Mouse (Mus musculus): Measurements from ENCODE around the gene Psmg4. TPM values are rescaled to one million over a fixed set of nuclear protein-coding genes. Genes with fewer than 3 reads are reported as not detected.
A peak's percentile ranks its signal among the peaks of the same experiment; 100 is the strongest.

Psmg4 gene
- polyA plus RNA-seq, 1 experiment from 2014 or later, result 67.2 TPM

DNA sequence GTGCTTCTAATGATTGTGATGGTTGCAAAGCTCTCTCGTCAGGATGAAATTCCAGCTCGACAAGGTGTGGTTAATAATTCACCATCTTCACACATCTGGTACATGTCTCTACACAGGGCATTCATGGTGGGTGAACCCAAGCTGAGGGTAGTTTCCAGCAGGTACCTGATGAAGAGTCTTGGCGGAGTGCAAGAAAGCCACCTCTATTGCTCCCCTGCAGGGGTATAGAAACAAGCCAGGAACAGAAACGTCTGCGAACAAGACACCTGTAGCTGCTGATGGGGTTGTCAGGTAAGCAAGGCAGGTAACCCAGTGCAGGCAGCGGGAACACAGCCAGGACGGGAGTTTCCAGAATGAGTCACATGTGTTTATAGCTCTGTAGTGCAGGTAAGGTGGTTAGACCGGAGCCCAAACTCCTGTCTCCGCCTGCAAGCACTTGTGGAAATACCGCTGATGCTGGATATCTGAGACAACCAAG, 50.0 kb downstream of the Psmg4 start:
- Histone ChIP-seq H3K4me1 (ENCODE audit: control insufficient read depth, insufficient read depth, low read length) (no peaks in the 10 kb centered on the region), H3K9ac (ENCODE audit: low read depth, low read length) (no peak overlapping the region), H3K27me3 (replicated peaks; ENCODE audit: control insufficient read depth, insufficient read depth, low read length) (no peaks in the 10 kb centered on the region), H3K4me3 (ENCODE audit: low read length) (no peak overlapping the region), H3K36me3 (ENCODE audit: control insufficient read depth, insufficient read depth, low read length) (no peaks in the 10 kb centered on the region), H3K9me3 (ENCODE audit: control insufficient read depth, low read length) (no peaks in the 10 kb centered on the region), H3K27ac (ENCODE audit: low read length) (peak overlapping the region; percentile 17; the same call in 1 of the 2 replicates), H3K4me2 (ENCODE audit: low read depth, low read length) (peak overlapping the region; percentile 41)
- 44% methylated on average over 10 of the region's 10 CpGs for WGBS
- ATAC-seq, result peak; percentile 96

- Histone ChIP-seq H3K4me3 (ENCODE audit: low read length) (no peak overlapping the region), H3K9ac (ENCODE audit: low read depth, low read length) (no peak overlapping the region), H3K4me1 (ENCODE audit: control insufficient read depth, insufficient read depth, low read length) (no peaks in the 10 kb centered on the region), H3K9me3 (ENCODE audit: control insufficient read depth, low read length) (no peaks in the 10 kb centered on the region), H3K4me2 (ENCODE audit: low read depth, low read length) (no peak overlapping the region), H3K27me3 (replicated peaks; ENCODE audit: control insufficient read depth, insufficient read depth, low read length) (no peaks in the 10 kb centered on the region), H3K27ac (ENCODE audit: low read length) (no peak overlapping the region), H3K36me3 (ENCODE audit: control insufficient read depth, insufficient read depth, low read length) (no peaks in the 10 kb centered on the region)
- no peak for ATAC-seq
- 81% methylated on average over 3 of the region's 3 CpGs for WGBS
Measured at GRCm38 (mm10) chr13:34214855-34215254, 52.1 kb downstream of the Psmg4 start.

DNA sequence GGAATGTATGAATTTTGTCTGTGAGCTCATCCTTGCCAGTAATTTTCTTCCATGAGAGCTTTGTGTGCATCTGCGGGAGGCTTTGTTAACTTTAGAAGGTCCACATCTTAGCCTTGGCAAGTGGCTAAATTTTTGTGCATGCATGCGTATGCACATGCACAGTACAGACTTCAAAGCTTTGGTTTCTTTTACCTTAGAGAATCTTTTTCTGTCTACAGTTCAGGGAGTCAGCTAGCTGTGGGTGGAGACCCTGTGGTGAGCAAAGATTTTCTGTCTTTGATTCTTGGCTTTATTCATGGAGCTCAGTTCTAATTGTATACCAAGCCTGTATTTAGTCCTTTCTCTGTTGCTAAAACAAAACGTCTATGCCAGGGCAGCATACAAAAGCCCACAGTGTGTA, 56.0 kb downstream of the Psmg4 start:
- Histone ChIP-seq H3K9ac (ENCODE audit: low read depth, low read length) (no peak overlapping the region), H3K4me1 (ENCODE audit: control insufficient read depth, insufficient read depth, low read length) (peaks cover 5% of the 10 kb centered on the region; the same call in 1 of the 2 replicates), H3K4me2 (ENCODE audit: low read depth, low read length) (no peak overlapping the region), H3K9me3 (ENCODE audit: control insufficient read depth, low read length) (no peaks in the 10 kb centered on the region), H3K4me3 (ENCODE audit: low read length) (no peak overlapping the region), H3K27me3 (replicated peaks; ENCODE audit: control insufficient read depth, insufficient read depth, low read length) (no peaks in the 10 kb centered on the region), H3K27ac (ENCODE audit: low read length) (no peak overlapping the region), H3K36me3 (ENCODE audit: control insufficient read depth, insufficient read depth, low read length) (no peaks in the 10 kb centered on the region)
- ATAC-seq, result no peak
- WGBS, result 81% methylated on average over 3 of the region's 3 CpGs

DNA sequence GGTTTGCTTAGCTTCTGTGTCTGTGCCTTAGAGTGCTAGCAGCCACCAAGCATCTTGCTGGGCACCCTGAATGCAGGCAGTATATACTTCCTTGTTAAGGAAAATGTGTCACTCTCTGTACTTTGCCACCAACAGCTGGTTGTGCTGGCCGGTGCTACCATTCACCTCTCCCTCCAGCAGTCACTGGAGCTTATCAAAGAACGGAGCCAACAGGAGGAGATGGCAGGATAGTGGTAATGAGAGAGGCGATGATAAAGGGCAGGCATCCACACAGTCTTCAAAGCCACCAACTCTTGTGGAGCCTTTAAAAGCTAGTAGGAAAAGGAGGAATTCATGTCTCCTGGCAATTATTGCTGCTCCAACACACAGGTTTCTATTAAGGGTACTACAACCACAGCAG, 57.0 kb downstream of the Psmg4 start:
- peaks cover 5% of the 10 kb centered on the region; the same call in 1 of the 2 replicates for H3K4me1 ChIP-seq (ENCODE audit: control insufficient read depth, insufficient read depth, low read length)
- H3K4me3 ChIP-seq (ENCODE audit: low read length), result no peak overlapping the region
- no peaks in the 10 kb centered on the region for H3K36me3 ChIP-seq (ENCODE audit: control insufficient read depth, insufficient read depth, low read length)
- H3K27ac ChIP-seq (ENCODE audit: low read length), result no peak overlapping the region
- H3K9me3 ChIP-seq (ENCODE audit: control insufficient read depth, low read length), result no peaks in the 10 kb centered on the region
- no peak overlapping the region for H3K4me2 ChIP-seq (ENCODE audit: low read depth, low read length)
- 49% methylated on average over 3 of the region's 3 CpGs for WGBS
- no peak for ATAC-seq
- H3K27me3 ChIP-seq (replicated peaks; ENCODE audit: control insufficient read depth, insufficient read depth, low read length), result no peaks in the 10 kb centered on the region
- H3K9ac ChIP-seq (ENCODE audit: low read depth, low read length), result no peak overlapping the region

GRCm38 (mm10) chr13:34222985-34223384, 60.2 kb downstream of the Psmg4 start:
- Histone ChIP-seq H3K27ac (ENCODE audit: low read length) (no peak overlapping the region), H3K4me2 (ENCODE audit: low read depth, low read length) (no peak overlapping the region), H3K4me3 (ENCODE audit: low read length) (no peak overlapping the region), H3K4me1 (ENCODE audit: control insufficient read depth, insufficient read depth, low read length) (peaks cover 15% of the 10 kb centered on the region), H3K27me3 (replicated peaks; ENCODE audit: control insufficient read depth, insufficient read depth, low read length) (no peaks in the 10 kb centered on the region), H3K9ac (ENCODE audit: low read depth, low read length) (no peak overlapping the region), H3K9me3 (ENCODE audit: control insufficient read depth, low read length) (no peaks in the 10 kb centered on the region), H3K36me3 (ENCODE audit: control insufficient read depth, insufficient read depth, low read length) (no peaks in the 10 kb centered on the region)
- 33% methylated on average over 7 of the region's 7 CpGs for WGBS
- no peak for ATAC-seq

DNA sequence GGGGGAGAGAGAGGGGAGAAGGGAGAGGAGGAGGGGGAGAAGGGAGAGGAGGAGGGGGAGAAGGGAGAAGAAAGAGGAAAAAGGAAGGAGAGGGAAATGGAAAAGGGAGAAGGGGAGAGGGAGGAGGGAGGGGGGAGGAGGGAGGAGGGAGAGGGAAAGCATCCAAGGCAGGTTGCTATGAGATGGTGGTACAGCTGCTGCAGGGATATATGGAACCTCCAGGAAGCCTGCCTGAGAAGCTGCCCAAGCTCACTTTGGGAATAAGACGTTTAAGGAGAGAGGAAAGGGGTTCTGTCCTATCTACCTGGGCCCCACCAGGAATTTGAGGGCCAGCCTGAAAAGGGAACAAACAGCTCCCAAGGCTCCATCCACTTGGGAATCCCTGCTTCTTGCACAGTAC, 64.2 kb downstream of the Psmg4 start:
- Histone ChIP-seq H3K4me2 (ENCODE audit: low read depth, low read length) (no peak overlapping the region), H3K27me3 (replicated peaks; ENCODE audit: control insufficient read depth, insufficient read depth, low read length) (no peaks in the 10 kb centered on the region), H3K36me3 (ENCODE audit: control insufficient read depth, insufficient read depth, low read length) (no peaks in the 10 kb centered on the region), H3K4me3 (ENCODE audit: low read length) (no peak overlapping the region), H3K9ac (ENCODE audit: low read depth, low read length) (no peak overlapping the region), H3K4me1 (ENCODE audit: control insufficient read depth, insufficient read depth, low read length) (peaks cover 17% of the 10 kb centered on the region), H3K27ac (ENCODE audit: low read length) (no peak overlapping the region), H3K9me3 (ENCODE audit: control insufficient read depth, low read length) (no peaks in the 10 kb centered on the region)
- 39% methylated on average over 1 of the region's 1 CpGs for WGBS
- no peak for ATAC-seq

Other genes starting within 250 kb of the Psmg4 start
- gene Nqo2, start 198.3 kb upstream of the Psmg4 start, polyA plus RNA-seq (2015; fragmentation: Nextera tagmentation; extraction: Ambion mirVana), result 54.3 and 54.8 TPM in 2 replicates
- 16.4 and 19.9 TPM in 2 replicates for gene Ripk1, start 160.6 kb upstream of the Psmg4 start, polyA plus RNA-seq (2015; fragmentation: Nextera tagmentation; extraction: Ambion mirVana)
- 150 and 163 TPM in 2 replicates for gene Serpinb6a, start 160.2 kb upstream of the Psmg4 start, polyA plus RNA-seq (2015; fragmentation: Nextera tagmentation; extraction: Ambion mirVana)
- 74.7 and 86.3 TPM in 2 replicates for gene Bphl, start 125.4 kb upstream of the Psmg4 start, polyA plus RNA-seq (2015; fragmentation: Nextera tagmentation; extraction: Ambion mirVana)
- 149 and 162 TPM in 2 replicates for gene Tubb2a, start 85.0 kb upstream of the Psmg4 start, polyA plus RNA-seq (2015; fragmentation: Nextera tagmentation; extraction: Ambion mirVana)
- gene Tubb2b, start 32.5 kb upstream of the Psmg4 start, polyA plus RNA-seq (2015; fragmentation: Nextera tagmentation; extraction: Ambion mirVana), result 30.4 and 36.0 TPM in 2 replicates
- gene Slc22a23, start 182.2 kb downstream of the Psmg4 start, polyA plus RNA-seq (2015; fragmentation: Nextera tagmentation; extraction: Ambion mirVana), result 2.2 and 2.4 TPM in 2 replicates

All from intestine, embryonic 16.5 days (tissue).